Mouse (Mus musculus): Measurements from ENCODE around the gene Armc3. TPM values are rescaled to one million over a fixed set of nuclear protein-coding genes. Genes with fewer than 3 reads are reported as not detected.

The Armc3 gene
- polyA plus RNA-seq, 1 experiment from 2014 or later, result 2.0 TPM

- Histone ChIP-seq H3K4me1 (replicated peaks; ENCODE audit: control insufficient read depth, insufficient read depth, low read length) (no peaks in the 10 kb centered on the region), H3K9me3 (ENCODE audit: control insufficient read depth, low read length) (no peaks in the 10 kb centered on the region), H3K4me2 (ENCODE audit: low read depth, low read length) (no peak overlapping the region), H3K9ac (ENCODE audit: low read length) (no peak overlapping the region), H3K27me3 (ENCODE audit: control insufficient read depth, insufficient read depth, low read depth, low read length) (no peaks in the 10 kb centered on the region), H3K27ac (ENCODE audit: low read length) (no peak overlapping the region), H3K36me3 (ENCODE audit: control insufficient read depth, insufficient read depth, low read length) (no peaks in the 10 kb centered on the region), H3K4me3 (ENCODE audit: low read length) (no peak overlapping the region)
- 65% methylated on average over 2 of the region's 2 CpGs for WGBS
- ATAC-seq (ENCODE audit: low read depth), result no peak
These were observed 66.7 kb downstream of the Armc3 start for GRCm38 (mm10) chr2:19265834-19266233.

- no peak for ATAC-seq (ENCODE audit: low read depth)
- no peaks in the 10 kb centered on the region for H3K4me1 ChIP-seq (replicated peaks; ENCODE audit: control insufficient read depth, insufficient read depth, low read length)
- 55% methylated on average over 2 of the region's 2 CpGs for WGBS
- no peak overlapping the region for H3K4me2 ChIP-seq (ENCODE audit: low read depth, low read length)
- no peak overlapping the region for H3K4me3 ChIP-seq (ENCODE audit: low read length)
- H3K9me3 ChIP-seq (ENCODE audit: control insufficient read depth, low read length), result no peaks in the 10 kb centered on the region
- H3K27me3 ChIP-seq (ENCODE audit: control insufficient read depth, insufficient read depth, low read depth, low read length), result no peaks in the 10 kb centered on the region
- H3K9ac ChIP-seq (ENCODE audit: low read length), result no peak overlapping the region
- no peak overlapping the region for H3K27ac ChIP-seq (ENCODE audit: low read length)
- no peaks in the 10 kb centered on the region for H3K36me3 ChIP-seq (ENCODE audit: control insufficient read depth, insufficient read depth, low read length)
These were observed 68.3 kb downstream of the Armc3 start for GRCm38 (mm10) chr2:19267396-19267795.

DNA sequence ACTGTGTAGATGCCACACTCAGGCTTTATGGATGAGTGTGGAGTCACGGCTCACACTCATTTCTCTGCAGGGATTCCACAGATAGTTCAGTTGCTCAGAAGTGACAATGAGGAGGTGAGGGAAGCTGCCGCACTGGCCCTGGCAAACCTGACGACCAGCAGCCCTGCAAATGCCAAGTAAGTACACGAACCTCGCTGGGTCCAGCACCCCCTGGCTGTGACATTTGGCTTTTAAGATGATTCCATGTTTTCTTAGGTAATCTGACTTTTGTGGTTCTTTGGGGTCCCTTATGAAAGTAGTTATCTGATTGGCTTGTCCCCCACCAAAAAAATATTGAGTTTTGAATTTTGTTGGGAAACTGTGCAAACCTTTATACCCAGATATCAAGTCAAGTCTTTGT is 70.9 kb downstream of the Armc3 start:
- no peak overlapping the region for H3K27ac ChIP-seq (ENCODE audit: low read length)
- no peak overlapping the region for H3K9ac ChIP-seq (ENCODE audit: low read length)
- no peaks in the 10 kb centered on the region for H3K36me3 ChIP-seq (ENCODE audit: control insufficient read depth, insufficient read depth, low read length)
- H3K4me2 ChIP-seq (ENCODE audit: low read depth, low read length), result no peak overlapping the region
- H3K27me3 ChIP-seq (ENCODE audit: control insufficient read depth, insufficient read depth, low read depth, low read length), result no peaks in the 10 kb centered on the region
- H3K9me3 ChIP-seq (ENCODE audit: control insufficient read depth, low read length), result no peaks in the 10 kb centered on the region
- 35% methylated on average over 5 of the region's 5 CpGs for WGBS
- no peak overlapping the region for H3K4me3 ChIP-seq (ENCODE audit: low read length)
- no peaks in the 10 kb centered on the region for H3K4me1 ChIP-seq (replicated peaks; ENCODE audit: control insufficient read depth, insufficient read depth, low read length)
- no peak for ATAC-seq (ENCODE audit: low read depth)

DNA sequence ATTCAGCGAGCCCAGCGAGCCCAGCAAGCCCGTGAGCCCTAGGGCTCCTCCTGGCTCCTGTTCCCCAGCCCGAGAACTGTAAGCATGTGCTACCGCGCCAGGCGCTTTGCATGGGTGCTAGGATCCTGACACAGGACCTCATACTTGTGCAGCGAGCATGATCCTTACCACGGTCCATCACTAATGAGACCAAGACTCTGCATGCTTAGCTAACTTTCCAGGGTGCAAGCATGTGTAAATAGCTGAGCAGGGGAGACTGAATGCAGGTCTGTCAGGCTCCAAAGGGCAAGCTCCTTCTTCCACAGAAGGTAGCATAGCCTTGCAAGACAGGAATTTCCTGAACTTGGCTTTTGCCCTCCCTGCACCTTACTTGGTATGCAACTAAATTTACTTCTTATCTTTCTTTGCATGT is 71.6 kb downstream of the Armc3 start:
- no peak overlapping the region for H3K27ac ChIP-seq (ENCODE audit: low read length)
- ATAC-seq (ENCODE audit: low read depth), result no peak
- H3K4me2 ChIP-seq (ENCODE audit: low read depth, low read length), result no peak overlapping the region
- H3K27me3 ChIP-seq (ENCODE audit: control insufficient read depth, insufficient read depth, low read depth, low read length), result no peaks in the 10 kb centered on the region
- H3K9ac ChIP-seq (ENCODE audit: low read length), result no peak overlapping the region
- no peaks in the 10 kb centered on the region for H3K4me1 ChIP-seq (replicated peaks; ENCODE audit: control insufficient read depth, insufficient read depth, low read length)
- H3K36me3 ChIP-seq (ENCODE audit: control insufficient read depth, insufficient read depth, low read length), result no peaks in the 10 kb centered on the region
- no peak overlapping the region for H3K4me3 ChIP-seq (ENCODE audit: low read length)
- H3K9me3 ChIP-seq (ENCODE audit: control insufficient read depth, low read length), result no peaks in the 10 kb centered on the region
- WGBS, result 52% methylated on average over 9 of the region's 9 CpGs

GRCm38 (mm10) chr2:19274583-19274982 is 75.5 kb downstream of the Armc3 start:
- 38% methylated on average over 2 of the region's 2 CpGs for WGBS
- no peak overlapping the region for H3K4me2 ChIP-seq (ENCODE audit: low read depth, low read length)
- H3K9me3 ChIP-seq (ENCODE audit: control insufficient read depth, low read length), result no peaks in the 10 kb centered on the region
- ATAC-seq (ENCODE audit: low read depth), result no peak
- H3K27ac ChIP-seq (ENCODE audit: low read length), result no peak overlapping the region
- no peaks in the 10 kb centered on the region; the same call in 1 of the 2 replicates for H3K4me1 ChIP-seq (replicated peaks; ENCODE audit: control insufficient read depth, insufficient read depth, low read length)
- no peaks in the 10 kb centered on the region for H3K27me3 ChIP-seq (ENCODE audit: control insufficient read depth, insufficient read depth, low read depth, low read length)
- no peak overlapping the region for H3K4me3 ChIP-seq (ENCODE audit: low read length)
- H3K9ac ChIP-seq (ENCODE audit: low read length), result no peak overlapping the region
- no peaks in the 10 kb centered on the region for H3K36me3 ChIP-seq (ENCODE audit: control insufficient read depth, insufficient read depth, low read length)

GRCm38 (mm10) chr2:19275602-19276539 is 76.8 kb downstream of the Armc3 start:
- H3K36me3 ChIP-seq (ENCODE audit: control insufficient read depth, insufficient read depth, low read length), result no peaks in the 10 kb centered on the region
- ATAC-seq (ENCODE audit: low read depth), result peak; percentile 88
- H3K4me2 ChIP-seq (ENCODE audit: low read depth, low read length), result peak overlapping the region; percentile 83
- H3K9me3 ChIP-seq (ENCODE audit: control insufficient read depth, low read length), result no peaks in the 10 kb centered on the region
- peak overlapping the region; percentile 56 for H3K4me3 ChIP-seq (ENCODE audit: low read length)
- no peaks in the 10 kb centered on the region for H3K27me3 ChIP-seq (ENCODE audit: control insufficient read depth, insufficient read depth, low read depth, low read length)
- 3% methylated on average over 25 of the region's 25 CpGs for WGBS
- peak overlapping the region; percentile 75 for H3K9ac ChIP-seq (ENCODE audit: low read length)
- H3K27ac ChIP-seq (ENCODE audit: low read length), result peak overlapping the region; percentile 79
- no peaks in the 10 kb centered on the region; the same call in 1 of the 2 replicates for H3K4me1 ChIP-seq (replicated peaks; ENCODE audit: control insufficient read depth, insufficient read depth, low read length)

GRCm38 (mm10) chr2:19280331-19280730 is 81.2 kb downstream of the Armc3 start:
- Histone ChIP-seq H3K27ac (ENCODE audit: low read length) (no peak overlapping the region), H3K4me1 (replicated peaks; ENCODE audit: control insufficient read depth, insufficient read depth, low read length) (no peaks in the 10 kb centered on the region; the same call in 1 of the 2 replicates), H3K9ac (ENCODE audit: low read length) (no peak overlapping the region), H3K4me3 (ENCODE audit: low read length) (no peak overlapping the region), H3K36me3 (ENCODE audit: control insufficient read depth, insufficient read depth, low read length) (no peaks in the 10 kb centered on the region), H3K27me3 (ENCODE audit: control insufficient read depth, insufficient read depth, low read depth, low read length) (no peaks in the 10 kb centered on the region; the same call in 1 of the 2 replicates), H3K9me3 (ENCODE audit: control insufficient read depth, low read length) (no peaks in the 10 kb centered on the region), H3K4me2 (ENCODE audit: low read depth, low read length) (no peak overlapping the region)
- no peak for ATAC-seq (ENCODE audit: low read depth)
- WGBS, result 80% methylated on average over 11 of the region's 11 CpGs

GRCm38 (mm10) chr2:19292366-19292765 is 93.3 kb downstream of the Armc3 start:
- Histone ChIP-seq H3K36me3 (ENCODE audit: control insufficient read depth, insufficient read depth, low read length) (no peaks in the 10 kb centered on the region), H3K4me1 (replicated peaks; ENCODE audit: control insufficient read depth, insufficient read depth, low read length) (no peaks in the 10 kb centered on the region; the same call in 1 of the 2 replicates), H3K9ac (ENCODE audit: low read length) (no peak overlapping the region), H3K9me3 (ENCODE audit: control insufficient read depth, low read length) (no peaks in the 10 kb centered on the region), H3K4me3 (ENCODE audit: low read length) (no peak overlapping the region), H3K27me3 (ENCODE audit: control insufficient read depth, insufficient read depth, low read depth, low read length) (no peaks in the 10 kb centered on the region; the same call in 1 of the 2 replicates), H3K4me2 (ENCODE audit: low read depth, low read length) (no peak overlapping the region), H3K27ac (ENCODE audit: low read length) (no peak overlapping the region)
- ATAC-seq (ENCODE audit: low read depth), result no peak
- 43% methylated on average over 3 of the region's 3 CpGs for WGBS

DNA sequence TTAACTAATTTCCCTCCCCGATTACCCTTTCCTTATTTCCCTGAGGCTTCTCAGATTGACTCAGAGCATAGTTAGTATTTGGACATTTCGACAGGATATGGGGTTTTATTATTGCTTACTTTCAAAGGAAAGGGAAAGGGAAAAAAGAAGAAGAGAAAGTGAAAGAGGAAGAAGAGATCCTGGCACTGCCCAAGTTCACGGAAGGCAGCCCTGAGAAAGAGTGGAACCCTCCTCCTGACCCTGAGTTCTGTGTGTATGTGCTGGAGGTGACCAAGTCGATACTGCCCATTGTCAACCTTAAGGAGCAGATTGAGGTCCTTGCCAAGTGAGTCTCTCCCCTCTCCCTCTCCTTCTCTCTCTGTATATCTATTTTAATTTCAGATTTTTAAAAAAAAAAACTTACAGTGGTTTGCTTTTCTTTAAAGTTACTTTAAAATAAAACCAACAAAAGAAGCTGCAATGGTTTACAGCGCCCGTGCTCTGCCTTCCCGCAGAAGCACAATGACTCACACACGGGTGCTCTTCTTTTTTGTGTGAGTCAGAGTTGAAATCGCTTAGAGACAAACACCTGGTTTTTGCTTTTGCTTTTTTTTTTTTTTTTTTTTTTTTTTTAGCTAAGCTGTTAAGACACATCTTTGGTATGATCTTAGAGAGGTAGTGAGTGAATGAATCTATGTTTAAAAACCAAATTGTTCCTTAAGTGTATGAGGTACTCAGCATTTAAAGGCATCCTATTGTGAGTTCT is 101.4 kb downstream of the Armc3 start:
- Histone ChIP-seq H3K27me3 (ENCODE audit: control insufficient read depth, insufficient read depth, low read depth, low read length) (no peaks in the 10 kb centered on the region), H3K4me1 (replicated peaks; ENCODE audit: control insufficient read depth, insufficient read depth, low read length) (peaks cover 4% of the 10 kb centered on the region; the same call in 1 of the 2 replicates), H3K36me3 (ENCODE audit: control insufficient read depth, insufficient read depth, low read length) (no peaks in the 10 kb centered on the region), H3K4me3 (ENCODE audit: low read length) (no peak overlapping the region), H3K27ac (ENCODE audit: low read length) (no peak overlapping the region), H3K4me2 (ENCODE audit: low read depth, low read length) (no peak overlapping the region), H3K9me3 (ENCODE audit: control insufficient read depth, low read length) (no peaks in the 10 kb centered on the region), H3K9ac (ENCODE audit: low read length) (no peak overlapping the region)
- no peak for ATAC-seq (ENCODE audit: low read depth)
- WGBS, result 68% methylated on average over 9 of the region's 9 CpGs

Measured in lung, embryonic 16.5 days (tissue).